Mouse (Mus musculus) splenic B cell, adult 2 months (primary cell): ENCODE measurements around the gene Lingo1.

Source experiments
- DNase-seq: peaks from one replicate; pipeline ENCODE4 v3.0.0-alpha.2; 2011; ENCODE audit warnings: low read depth, low spot score
- H3K27me3 ChIP-seq: 2 replicates; pipeline ENCODE4 v1.6.1; 2012; ENCODE audit warnings: mild to moderate bottlenecking, low read length, moderate library complexity, mixed read lengths; ENCODE audit not compliant: control insufficient read depth, poor library complexity, insufficient read depth, severe bottlenecking
- H3K36me3 ChIP-seq: 2 replicates; pipeline ENCODE4 v1.6.1; 2012; ENCODE audit warnings: mild to moderate bottlenecking, low read length, moderate library complexity, mixed read lengths; ENCODE audit not compliant: control insufficient read depth, poor library complexity, insufficient read depth, severe bottlenecking

The Lingo1 gene

GRCm38 (mm10) chr9:56629674-56630397 is 166.4 kb downstream of the Lingo1 start:
- no peak for DNase-seq
- Histone ChIP-seq H3K36me3 (no peaks in the 10 kb centered on the region), H3K27me3 (no peaks in the 10 kb centered on the region)

- DNase-seq, result no peak
- Histone ChIP-seq H3K27me3 (no peaks in the 10 kb centered on the region), H3K36me3 (no peaks in the 10 kb centered on the region)
Measured at GRCm38 (mm10) chr9:56627295-56627694, 169.0 kb downstream of the Lingo1 start.

- no peaks in the 10 kb centered on the region for H3K36me3 ChIP-seq
- DNase-seq, result no peak
Measured at GRCm38 (mm10) chr9:56624923-56625322, 171.3 kb downstream of the Lingo1 start.

DNA sequence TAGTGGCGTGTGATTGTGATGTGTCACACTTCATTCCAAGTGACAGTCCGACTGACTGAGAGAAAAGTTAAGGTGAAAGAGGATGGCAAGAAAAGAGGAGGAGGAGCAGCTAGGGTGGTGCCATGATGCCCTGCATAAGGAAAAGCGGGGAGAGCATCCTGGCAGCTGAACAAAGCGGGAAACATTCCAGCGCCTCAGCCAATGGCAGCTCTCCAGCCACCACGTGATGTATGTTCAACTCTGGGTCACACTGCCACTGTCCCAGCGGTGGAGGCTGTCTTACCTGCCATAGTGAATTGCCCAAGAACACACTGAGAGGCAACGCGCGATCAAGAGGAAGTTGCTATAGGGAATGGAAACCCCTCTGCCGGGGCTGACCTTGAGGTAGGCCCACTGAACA is 172.9 kb downstream of the Lingo1 start:
- no peak for DNase-seq
- Histone ChIP-seq H3K36me3 (no peaks in the 10 kb centered on the region), H3K27me3 (no peaks in the 10 kb centered on the region)

More at GRCm38 (mm10) chr9:56624923-56625322, 171.3 kb downstream of the Lingo1 start:
- H3K27me3 ChIP-seq, result no peaks in the 10 kb centered on the region

DNA sequence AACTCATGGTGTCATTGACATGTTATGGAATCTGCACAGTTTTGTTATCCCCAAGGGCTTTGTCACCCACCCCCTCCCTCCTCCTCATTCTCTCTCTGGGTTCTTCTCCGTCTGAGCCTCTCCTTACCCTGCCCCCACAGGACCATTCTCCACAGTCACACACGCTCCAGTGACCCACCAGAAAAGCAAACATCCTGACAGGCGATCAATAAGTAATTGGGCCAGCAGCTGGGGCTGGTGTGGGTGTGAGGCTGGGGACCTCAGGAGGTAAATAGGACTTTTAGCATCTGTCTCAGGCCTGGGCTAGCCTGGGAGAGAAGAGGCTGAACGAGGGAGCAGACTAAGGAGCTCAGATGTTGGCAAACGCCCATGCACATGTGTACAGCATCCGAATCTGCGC is 173.5 kb downstream of the Lingo1 start:
- no peaks in the 10 kb centered on the region for H3K36me3 ChIP-seq
- H3K27me3 ChIP-seq, result no peaks in the 10 kb centered on the region
- no peak for DNase-seq

- no peaks in the 10 kb centered on the region for H3K36me3 ChIP-seq
- no peaks in the 10 kb centered on the region for H3K27me3 ChIP-seq
- no peak for DNase-seq
Measured at GRCm38 (mm10) chr9:56620512-56621371, 175.5 kb downstream of the Lingo1 start.

GRCm38 (mm10) chr9:56619715-56620114 is 176.6 kb downstream of the Lingo1 start:
- H3K27me3 ChIP-seq, result no peaks in the 10 kb centered on the region
- DNase-seq, result no peak

DNA sequence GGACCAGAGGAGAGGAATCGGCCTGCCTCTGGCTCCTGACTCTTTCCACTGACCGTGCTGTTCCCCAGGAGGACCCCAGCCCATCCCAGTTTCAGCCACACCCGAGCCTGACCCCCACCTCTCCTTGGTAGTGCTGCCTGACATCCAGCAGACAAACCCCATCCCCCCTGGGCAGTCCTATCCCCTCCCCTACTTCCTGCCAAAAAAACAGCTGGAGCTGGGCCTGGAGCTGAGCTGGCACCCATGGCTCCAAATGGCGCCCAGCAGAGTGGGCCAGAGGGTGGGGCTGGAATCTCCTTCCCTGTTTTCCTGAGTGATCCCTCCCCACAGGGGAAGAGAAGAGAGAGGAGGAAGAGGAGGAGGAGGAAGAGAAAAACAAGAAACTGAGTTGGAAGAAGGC is 177.6 kb downstream of the Lingo1 start:
- Histone ChIP-seq H3K27me3 (no peaks in the 10 kb centered on the region), H3K36me3 (no peaks in the 10 kb centered on the region)
- DNase-seq, result no peak

More at GRCm38 (mm10) chr9:56619715-56620114, 176.6 kb downstream of the Lingo1 start:
- no peaks in the 10 kb centered on the region for H3K36me3 ChIP-seq

GRCm38 (mm10) chr9:56616061-56616460 is 180.2 kb downstream of the Lingo1 start:
- DNase-seq, result no peak
- H3K36me3 ChIP-seq, result no peaks in the 10 kb centered on the region

DNA sequence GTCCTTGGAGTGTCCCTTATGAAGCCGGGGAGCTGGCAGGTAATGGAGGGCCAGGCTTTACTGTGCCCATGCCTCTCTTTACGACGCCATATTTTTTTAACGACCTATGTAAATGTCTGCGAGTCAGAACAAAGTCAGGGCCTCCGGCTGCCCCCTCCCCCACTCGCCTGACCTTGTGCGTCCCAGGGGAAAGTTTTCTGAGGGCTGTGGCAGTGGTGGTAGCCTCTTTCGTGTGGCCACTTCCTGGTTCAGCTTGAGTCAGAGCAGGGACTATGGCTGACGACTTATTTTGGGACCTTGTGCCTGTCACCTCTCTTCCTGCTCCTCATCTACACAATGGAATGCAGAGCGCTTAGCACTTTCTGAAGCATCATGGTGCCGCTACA is 183.5 kb downstream of the Lingo1 start:
- no peaks in the 10 kb centered on the region for H3K36me3 ChIP-seq
- DNase-seq, result no peak
- no peaks in the 10 kb centered on the region for H3K27me3 ChIP-seq

More at GRCm38 (mm10) chr9:56616061-56616460, 180.2 kb downstream of the Lingo1 start:
- H3K27me3 ChIP-seq, result no peaks in the 10 kb centered on the region

DNA sequence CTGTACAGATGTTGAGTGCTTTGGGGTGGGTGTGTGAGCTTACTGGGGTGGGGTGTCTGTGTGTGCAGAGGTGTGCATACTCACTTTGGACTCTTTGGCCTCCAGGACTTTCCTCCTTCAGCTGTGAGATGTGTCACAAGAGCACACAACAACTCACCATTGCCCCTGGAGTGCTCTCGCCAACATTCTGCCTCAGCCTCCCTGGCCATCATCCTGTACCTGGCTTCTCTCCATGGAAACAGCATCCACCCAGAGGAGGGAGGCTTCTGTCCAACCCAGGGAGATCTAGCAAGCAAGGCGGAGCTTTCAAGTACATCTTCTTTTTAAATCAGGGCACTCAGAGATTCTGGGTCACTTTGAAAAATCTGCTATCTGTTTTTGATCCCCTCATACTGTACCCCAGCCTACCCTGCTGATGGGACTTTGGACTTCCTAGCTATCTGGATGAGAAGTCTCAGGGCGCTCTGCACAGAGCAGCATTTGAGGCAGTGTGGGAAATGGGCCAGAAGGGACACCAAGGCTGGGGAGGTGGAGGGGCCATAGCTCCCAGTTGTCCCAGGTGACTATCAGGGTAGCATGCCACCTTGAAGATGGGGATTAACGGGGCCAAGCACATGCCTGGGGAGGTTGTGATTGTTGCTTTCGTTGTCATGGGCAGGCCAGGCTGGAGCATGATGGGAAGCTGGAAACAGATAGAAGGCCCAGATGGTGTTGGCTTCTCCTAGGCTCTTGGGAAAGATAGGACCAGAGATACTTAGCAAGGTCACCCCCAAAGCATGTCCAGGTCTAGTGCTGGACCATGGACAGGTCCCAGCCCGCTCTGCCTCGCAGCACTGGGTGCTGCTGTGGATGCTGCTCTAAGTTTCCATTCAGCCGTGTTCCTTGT is 184.1 kb downstream of the Lingo1 start:
- no peaks in the 10 kb centered on the region for H3K27me3 ChIP-seq
- no peak for DNase-seq
- H3K36me3 ChIP-seq, result no peaks in the 10 kb centered on the region

GRCm38 (mm10) chr9:56610955-56611354 is 185.3 kb downstream of the Lingo1 start:
- H3K36me3 ChIP-seq, result no peaks in the 10 kb centered on the region
- no peak for DNase-seq
- no peaks in the 10 kb centered on the region for H3K27me3 ChIP-seq

GRCm38 (mm10) chr9:56610466-56610865 is 185.8 kb downstream of the Lingo1 start:
- H3K27me3 ChIP-seq, result no peaks in the 10 kb centered on the region
- no peaks in the 10 kb centered on the region for H3K36me3 ChIP-seq
- no peak for DNase-seq

- no peaks in the 10 kb centered on the region for H3K36me3 ChIP-seq
- no peak for DNase-seq
- no peaks in the 10 kb centered on the region for H3K27me3 ChIP-seq
Measured at GRCm38 (mm10) chr9:56609486-56609885, 186.8 kb downstream of the Lingo1 start.
